Mouse (Mus musculus) heart, postnatal 0 days (tissue): ENCODE measurements around the gene Sva. TPM values are rescaled to one million over a fixed set of nuclear protein-coding genes. Genes with fewer than 3 reads are reported as not detected.

Experiments used
- ATAC-seq: fragments of 200-750 bp; cut with Nextera tagmentation; 2 replicates; pipeline ENCODE4 v1.8.0; 2017; ENCODE audit warnings: low read depth, moderate number of reproducible peaks, moderate library complexity; ENCODE audit not compliant: insufficient read depth
- DNase-seq: peaks from one replicate; pipeline ENCODE4 v3.0.0-alpha.2; 2016; ENCODE audit warnings: low spot score
- H3K27ac ChIP-seq: fragments of 300-500 bp; sonication (generic); 2 replicates; pipeline ENCODE4 v1.5.1; 2014; ENCODE audit warnings: low read depth, mild to moderate bottlenecking
- H3K27me3 ChIP-seq: fragments of 300-500 bp; sonication (generic); 2 replicates; pipeline ENCODE4 v1.6.1; 2014; ENCODE audit warnings: low read length, mixed read lengths; ENCODE audit not compliant: control insufficient read depth, insufficient read depth
- H3K36me3 ChIP-seq: fragments of 300-500 bp; sonication (generic); replicated peaks from 2 replicates; pipeline ENCODE4 v1.6.1; 2014; ENCODE audit warnings: low read length, mixed read lengths; ENCODE audit not compliant: control insufficient read depth, insufficient read depth
- H3K4me1 ChIP-seq: fragments of 300-500 bp; sonication (generic); 2 replicates; pipeline ENCODE4 v1.6.1; 2014; ENCODE audit warnings: antibody characterized with exemption; ENCODE audit not compliant: control insufficient read depth, insufficient read depth
- H3K4me2 ChIP-seq: fragments of 300-500 bp; sonication (generic); 2 replicates; pipeline ENCODE4 v1.6.1; 2014; ENCODE audit warnings: low read depth, mild to moderate bottlenecking, low read length, moderate library complexity
- H3K4me3 ChIP-seq: fragments of 300-500 bp; sonication (generic); 2 replicates; pipeline ENCODE4 v1.5.1; 2014; ENCODE audit warnings: low read depth, low read length
- H3K9ac ChIP-seq: fragments of 300-500 bp; sonication (generic); replicated peaks from 2 replicates; pipeline ENCODE4 v1.6.1; 2014; ENCODE audit warnings: low read depth, low read length, mixed read lengths
- H3K9me3 ChIP-seq: fragments of 300-500 bp; sonication (generic); replicated peaks from 2 replicates; pipeline ENCODE4 v1.6.1; 2016; ENCODE audit warnings: low read length; ENCODE audit not compliant: control insufficient read depth
- CTCF ChIP-seq: IDR thresholded peaks from 2 replicates; pipeline ENCODE4 v1.5.1; 2016; ENCODE audit warnings: antibody characterized with exemption, control low read depth, low read depth
- EP300 ChIP-seq: IDR thresholded peaks from 2 replicates; pipeline ENCODE4 v1.6.1; 2016; ENCODE audit warnings: antibody characterized with exemption, low read depth
- polyA plus RNA-seq: library from polyadenylated mRNA; unstranded; fragments of >200 nt; fragmentation: Nextera tagmentation; extraction: Ambion mirVana; gene quantifications from 2 replicates; pipeline ENCODE4 v1.2.1, GENCODE M21; 2015
- total RNA-seq: library from RNA; depleted of rRNA; stranded (reverse); fragments of >200 nt; gene quantifications from 2 replicates; pipeline ENCODE4 v1.2.3, GENCODE M21; 2014; ENCODE audit warnings: low replicate concordance; rRNA removed

Sva gene
- total RNA-seq (not detected in 2 replicates), polyA plus RNA-seq (not detected in 2 replicates)

GRCm38 (mm10) chr6:42038094-42038493 lies at the start of gene Sva:
Gene Sva (plus strand): TSS chr6:42038394.
- no peaks in the 10 kb centered on the region for H3K36me3 ChIP-seq
- no peaks in the 10 kb centered on the region for H3K9me3 ChIP-seq
- no peak within 1 kb of the TSS for H3K4me3 ChIP-seq
- H3K9ac ChIP-seq: no peak within 1 kb of the TSS
- ATAC-seq (no peak), DNase-seq (no peak)
- no peak within 1 kb of the TSS for H3K27ac ChIP-seq
- no peaks in the 10 kb centered on the region for H3K4me1 ChIP-seq
- no peaks in the 10 kb centered on the region for H3K27me3 ChIP-seq
- no peak within 1 kb of the TSS for H3K4me2 ChIP-seq
- TF ChIP-seq EP300 (no peak), CTCF (no peak)

Other genes with a start within 250 kb of the Sva start
- not detected in 2 replicates for gene Pip, start 190.9 kb upstream of the Sva start, total RNA-seq
- not detected in 2 replicates for gene Pip, start 190.9 kb upstream of the Sva start, polyA plus RNA-seq
- gene Sval2, start 185.4 kb upstream of the Sva start, total RNA-seq: not detected in 2 replicates
- not detected in 2 replicates for gene Sval2, start 185.4 kb upstream of the Sva start, polyA plus RNA-seq
- not detected in 2 replicates for gene Sval1, start 86.8 kb upstream of the Sva start, total RNA-seq
- gene Sval1, start 86.8 kb upstream of the Sva start, polyA plus RNA-seq: not detected in 2 replicates
- not detected in 2 replicates for gene Sval3, start 70.3 kb upstream of the Sva start, total RNA-seq
- gene Sval3, start 70.3 kb upstream of the Sva start, polyA plus RNA-seq: not detected in 2 replicates
- gene Tas2r139, start 102.5 kb downstream of the Sva start, total RNA-seq: not detected in 2 replicates
- not detected in 2 replicates for gene Tas2r139, start 102.5 kb downstream of the Sva start, polyA plus RNA-seq
- gene Tas2r144, start 176.9 kb downstream of the Sva start, total RNA-seq: not detected in 2 replicates
- gene Tas2r144, start 176.9 kb downstream of the Sva start, polyA plus RNA-seq: not detected in 2 replicates
- gene Gstk1, start 207.5 kb downstream of the Sva start, total RNA-seq: 27.8 and 32.4 TPM in 2 replicates
- gene Gstk1, start 207.5 kb downstream of the Sva start, polyA plus RNA-seq: 23.6 and 25.4 TPM in 2 replicates
- gene Tmem139, start 223.6 kb downstream of the Sva start, total RNA-seq: not detected in 2 replicates
- 0.10 and 0.26 TPM in 2 replicates for gene Tmem139, start 223.6 kb downstream of the Sva start, polyA plus RNA-seq
- gene Casp2, start 226.6 kb downstream of the Sva start, total RNA-seq: 25.8 and 39.6 TPM in 2 replicates
- 14.9 and 15.2 TPM in 2 replicates for gene Casp2, start 226.6 kb downstream of the Sva start, polyA plus RNA-seq
- 0.04 TPM in 1 of 2 replicates, not detected in the other for gene Clcn1, start 248.3 kb downstream of the Sva start, total RNA-seq
- gene Clcn1, start 248.3 kb downstream of the Sva start, polyA plus RNA-seq: 0.44 and 0.64 TPM in 2 replicates